Mouse (Mus musculus): Measurements from ENCODE around the gene Vmn1r48. TPM values are rescaled to one million over a fixed set of nuclear protein-coding genes. Genes with fewer than 3 reads are reported as not detected.
"Not testable (repeated sequence)": the region's sequence is repeated elsewhere in the genome, so short reads cannot be mapped to it uniquely, and the experiment has no call there.

Gene Vmn1r48
- not detected in 2 replicates for polyA plus RNA-seq (2015; fragmentation: Nextera tagmentation; extraction: Ambion mirVana)

DNA sequence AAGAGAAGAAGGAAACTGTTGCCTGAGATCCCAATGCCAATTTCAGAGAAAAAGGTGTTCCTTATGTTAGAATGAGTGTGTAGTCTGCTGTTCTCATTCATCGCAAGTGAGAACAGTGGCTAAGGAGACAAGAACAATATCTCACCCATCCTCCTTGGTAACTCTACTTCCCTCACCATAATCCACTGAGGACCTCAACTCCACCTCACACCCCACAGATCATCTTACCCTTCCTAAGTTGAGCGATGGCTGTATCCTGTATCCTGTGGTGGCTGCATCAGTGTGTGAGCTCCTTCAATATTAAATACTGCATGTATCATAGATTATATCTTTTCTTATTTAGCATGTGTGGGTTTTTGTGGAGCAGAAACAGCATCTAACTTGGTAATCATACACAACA is at the start of gene Vmn1r48:
TSS of gene Vmn1r48 (minus strand) at position 101 of the 400 bp plus-strand sequence.
- not testable (repeated sequence) for H3K9ac ChIP-seq; H3K4me3 ChIP-seq (replicated peaks); H3K4me2 ChIP-seq (replicated peaks); H3K27me3 ChIP-seq (replicated peaks); ATAC-seq; H3K9me3 ChIP-seq; H3K36me3 ChIP-seq; H3K4me1 ChIP-seq (replicated peaks); H3K27ac ChIP-seq
- no CpG with 5 or more reads among the region's 2 CpGs for WGBS

DNA sequence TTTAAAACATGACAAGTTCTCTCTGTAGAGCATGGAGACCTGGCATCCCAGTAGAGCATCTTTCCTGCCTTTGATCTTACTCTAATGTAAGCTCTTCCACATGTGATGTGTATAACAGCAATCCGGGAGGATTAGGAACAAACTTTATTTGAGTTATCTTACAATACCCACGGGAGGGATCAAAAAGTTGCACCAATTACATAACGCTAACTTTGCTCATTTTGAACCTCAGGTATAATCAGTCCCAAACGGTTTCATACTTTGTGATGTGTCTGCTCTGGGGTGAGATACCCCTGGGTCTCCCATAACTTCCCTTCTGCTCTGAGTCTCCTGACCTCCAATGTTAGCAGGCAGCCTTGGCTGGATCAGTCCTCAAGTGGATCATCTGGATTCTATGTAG is 41.8 kb upstream of the Vmn1r48 start, which contains the start of gene Vmn1r49:
TSS of gene Vmn1r49 (minus strand) at position 101 of the 400 bp plus-strand sequence.
- Histone ChIP-seq H3K27me3 (replicated peaks) (no peaks in the 10 kb centered on the region), H3K27ac (no peak within 1 kb of the TSS), H3K4me3 (replicated peaks) (no peak within 1 kb of the TSS), H3K9ac (no peak within 1 kb of the TSS), H3K9me3 (no peaks in the 10 kb centered on the region), H3K4me1 (replicated peaks) (no peaks in the 10 kb centered on the region), H3K36me3 (no peaks in the 10 kb centered on the region), H3K4me2 (replicated peaks) (no peak within 1 kb of the TSS)
- WGBS: 71% methylated on average over 4 of the region's 4 CpGs
- no peak for ATAC-seq

DNA sequence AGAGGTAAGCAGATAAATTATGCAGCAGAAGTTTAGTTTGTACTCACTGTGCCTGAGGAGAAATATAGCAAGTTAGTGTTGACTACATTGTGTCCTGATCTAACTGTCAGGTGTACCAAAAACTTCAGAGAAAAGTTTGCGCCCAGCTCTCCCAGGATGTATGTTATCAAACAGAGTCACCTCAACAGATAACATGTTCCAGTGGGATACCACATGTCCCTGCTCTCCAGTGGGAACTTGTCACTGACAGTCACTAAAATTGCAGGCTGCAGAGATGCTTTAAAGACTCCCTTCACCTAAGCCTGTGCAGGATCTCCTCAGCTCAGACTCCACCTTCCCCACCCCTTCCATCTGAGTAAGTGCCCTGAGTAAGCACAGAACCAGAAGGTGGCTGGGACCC is 20.8 kb downstream of the Vmn1r48 start, which contains the start of gene Vmn1r47:
TSS of gene Vmn1r47 (plus strand) at position 301 of the 400 bp plus-strand sequence.
- not testable (repeated sequence) for H3K4me2 ChIP-seq (replicated peaks); H3K9me3 ChIP-seq; ATAC-seq; H3K4me3 ChIP-seq (replicated peaks); H3K9ac ChIP-seq; H3K4me1 ChIP-seq (replicated peaks); H3K27me3 ChIP-seq (replicated peaks); H3K36me3 ChIP-seq; H3K27ac ChIP-seq
- 97% methylated on average over 1 of the region's 1 CpGs for WGBS

DNA sequence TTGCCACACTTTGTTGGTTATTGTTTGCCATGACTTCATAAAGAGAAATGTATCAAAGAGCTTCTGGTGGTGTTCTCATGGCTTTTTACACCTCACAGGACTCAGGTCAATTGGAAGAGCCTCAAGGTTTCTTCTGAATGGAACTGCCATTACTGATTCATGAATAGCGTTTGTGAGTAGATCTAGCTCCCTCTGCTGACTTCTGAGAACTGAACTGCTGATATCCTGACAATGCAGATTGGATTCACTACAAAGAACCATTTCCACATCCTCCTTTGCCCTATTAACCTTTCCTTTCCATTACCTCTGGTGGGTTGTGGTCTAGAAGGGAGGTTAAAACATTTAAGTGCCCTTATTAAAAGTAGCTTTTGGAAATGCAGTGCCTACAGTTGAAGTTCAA is 50.7 kb downstream of the Vmn1r48 start:
- WGBS: 24% methylated on average over 1 of the region's 1 CpGs
- no peak for ATAC-seq

More for the DNA sequence above, 50.7 kb downstream of the Vmn1r48 start:
- Histone ChIP-seq H3K27ac (no peak overlapping the region), H3K4me3 (replicated peaks) (no peak overlapping the region), H3K9ac (no peak overlapping the region), H3K4me1 (replicated peaks) (no peaks in the 10 kb centered on the region), H3K36me3 (no peaks in the 10 kb centered on the region), H3K9me3 (no peaks in the 10 kb centered on the region), H3K27me3 (replicated peaks) (no peaks in the 10 kb centered on the region), H3K4me2 (replicated peaks) (no peak overlapping the region)

Other genes with a start within 250 kb of the Vmn1r48 start
- gene Vmn1r42, start 160.4 kb downstream of the Vmn1r48 start, polyA plus RNA-seq (2015; fragmentation: Nextera tagmentation; extraction: Ambion mirVana): not detected in 2 replicates
- not detected in 2 replicates for gene Vmn1r43, start 160.4 kb downstream of the Vmn1r48 start, polyA plus RNA-seq (2015; fragmentation: Nextera tagmentation; extraction: Ambion mirVana)
- gene Vmn1r44, start 153.2 kb downstream of the Vmn1r48 start, polyA plus RNA-seq (2015; fragmentation: Nextera tagmentation; extraction: Ambion mirVana): not detected in 2 replicates
- gene Vmn1r45, start 96.2 kb downstream of the Vmn1r48 start, polyA plus RNA-seq (2015; fragmentation: Nextera tagmentation; extraction: Ambion mirVana): not detected in 2 replicates
- gene Vmn1r46, start 67.5 kb downstream of the Vmn1r48 start, polyA plus RNA-seq (2015; fragmentation: Nextera tagmentation; extraction: Ambion mirVana): not detected in 2 replicates
- gene Vmn1r47, start 20.7 kb downstream of the Vmn1r48 start, polyA plus RNA-seq (2015; fragmentation: Nextera tagmentation; extraction: Ambion mirVana): not detected in 2 replicates
- gene Vmn1r49, start 41.7 kb upstream of the Vmn1r48 start, polyA plus RNA-seq (2015; fragmentation: Nextera tagmentation; extraction: Ambion mirVana): not detected in 2 replicates
- not detected in 2 replicates for gene Vmn1r50, start 64.6 kb upstream of the Vmn1r48 start, polyA plus RNA-seq (2015; fragmentation: Nextera tagmentation; extraction: Ambion mirVana)
- gene Vmn1r51, start 85.8 kb upstream of the Vmn1r48 start, polyA plus RNA-seq (2015; fragmentation: Nextera tagmentation; extraction: Ambion mirVana): not detected in 2 replicates
- not detected in 2 replicates for gene Vmn1r52, start 138.0 kb upstream of the Vmn1r48 start, polyA plus RNA-seq (2015; fragmentation: Nextera tagmentation; extraction: Ambion mirVana)
- not detected in 2 replicates for gene V1ra8, start 166.0 kb upstream of the Vmn1r48 start, polyA plus RNA-seq (2015; fragmentation: Nextera tagmentation; extraction: Ambion mirVana)
- not detected in 2 replicates for gene Vmn1r53, start 187.6 kb upstream of the Vmn1r48 start, polyA plus RNA-seq (2015; fragmentation: Nextera tagmentation; extraction: Ambion mirVana)
- not detected in 2 replicates for gene Vmn1r54, start 209.5 kb upstream of the Vmn1r48 start, polyA plus RNA-seq (2015; fragmentation: Nextera tagmentation; extraction: Ambion mirVana)

Measured in intestine, embryonic 15.5 days (tissue).